Mouse (Mus musculus) c-Kit-positive CD71-positive TER-119-negative erythroid progenitor cells, embryonic 14.5 days (primary cell): ENCODE measurements around the gene Polr2j.
"Not testable (repeated sequence)": the region's sequence is repeated elsewhere in the genome, so short reads cannot be mapped to it uniquely, and the experiment has no call there.

Experiments
- DNase-seq: peaks from one replicate; pipeline ENCODE4 v3.0.0-alpha.2; 2013; ENCODE audit warnings: low read depth

Gene Polr2j

DNA sequence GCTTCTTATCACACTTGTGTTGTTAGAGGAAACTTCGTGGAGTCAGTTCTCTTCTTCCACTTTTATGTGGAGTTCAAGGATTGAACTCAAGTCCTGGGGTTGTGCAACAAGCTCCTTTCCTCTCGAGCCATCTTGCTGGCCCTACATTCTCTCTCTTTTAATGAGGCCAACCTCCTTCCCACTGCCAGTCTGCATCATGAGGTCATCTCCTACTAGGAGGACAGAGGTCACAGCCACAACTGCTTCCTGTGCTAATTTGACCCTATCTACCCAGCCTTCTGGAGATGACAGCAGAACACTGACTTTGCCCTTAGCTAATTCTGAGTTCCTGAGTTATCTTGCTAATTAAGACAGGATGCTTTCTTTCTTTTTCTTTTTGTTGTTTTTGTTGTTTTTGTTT is 7.9 kb upstream of the Polr2j start:
- no peak for DNase-seq

DNA sequence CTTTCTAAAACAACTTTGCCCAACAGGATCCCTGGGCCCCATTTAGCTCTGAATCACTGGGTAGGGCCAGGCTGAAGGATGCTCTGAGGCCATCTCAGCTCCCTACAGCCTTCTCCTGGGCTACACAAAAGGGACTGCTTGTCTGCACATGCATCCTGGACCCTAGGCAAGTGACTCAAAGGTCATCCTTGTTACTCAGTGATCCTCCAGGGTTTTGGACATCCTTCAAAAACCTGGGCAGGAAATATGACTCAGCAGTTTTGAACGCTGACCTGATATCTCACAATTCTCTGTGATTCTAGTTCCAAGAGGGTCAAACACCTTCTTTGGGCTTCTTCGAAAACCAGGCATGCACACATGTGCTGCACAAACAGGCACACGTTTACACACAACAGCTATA is 7.4 kb upstream of the Polr2j start:
- no peak for DNase-seq

DNA sequence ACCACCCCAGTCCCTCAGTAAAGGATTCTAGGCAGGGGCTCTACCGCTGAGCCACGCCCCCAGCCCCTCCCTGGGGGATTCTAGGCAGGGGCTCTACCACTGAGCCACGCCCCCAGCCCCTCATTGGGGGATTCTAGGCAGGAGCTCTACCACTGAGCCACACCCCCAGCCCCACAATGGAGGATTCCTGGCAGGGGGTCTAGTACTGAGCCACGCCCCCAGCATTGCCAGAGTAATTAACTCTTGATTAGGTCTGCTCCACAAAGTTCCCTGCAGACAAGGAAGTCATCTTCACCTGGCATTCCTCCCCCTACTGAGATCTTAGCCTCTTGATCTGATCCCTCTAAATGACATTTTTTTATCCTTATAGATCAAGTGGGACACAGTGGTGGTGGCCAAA is 2.9 kb upstream of the Polr2j start:
- DNase-seq, result not testable (repeated sequence)

DNA sequence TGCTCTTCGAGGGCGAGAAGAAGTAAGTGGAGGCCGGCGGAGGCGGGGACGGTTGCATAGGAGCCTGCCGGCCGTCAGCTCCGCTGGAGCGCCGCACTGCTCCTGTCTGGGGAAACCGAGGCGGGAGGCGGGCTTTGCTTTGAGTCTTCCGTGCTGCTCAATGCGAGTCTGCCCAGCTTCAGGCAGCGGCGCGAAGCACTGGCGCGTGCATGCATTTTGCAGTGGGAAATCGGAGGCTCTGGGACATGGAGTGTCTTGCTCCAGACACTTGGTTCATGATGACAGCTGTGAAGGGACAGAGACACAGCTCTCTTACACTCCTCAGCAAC is 317 bp downstream of the Polr2j start:
- no peak for DNase-seq

DNA sequence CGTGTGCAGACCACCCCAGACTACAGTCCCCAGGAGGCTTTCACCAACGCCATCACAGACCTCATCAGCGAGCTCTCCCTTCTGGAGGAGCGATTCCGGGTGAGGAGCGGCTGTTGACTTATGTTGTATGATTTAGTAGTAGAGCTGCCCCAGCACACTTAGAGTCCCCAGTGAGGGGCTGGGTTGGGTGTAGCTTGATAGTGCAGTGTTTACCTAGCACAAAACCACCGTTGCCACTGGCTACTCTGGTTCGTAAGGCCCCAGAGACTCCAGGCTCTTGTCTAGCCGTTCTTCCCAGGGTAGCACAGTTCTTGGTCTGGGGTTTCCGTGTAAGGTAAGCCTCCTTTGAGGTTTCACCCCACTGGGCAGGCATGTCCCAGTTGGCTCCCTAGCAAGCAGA is 5.7 kb downstream of the Polr2j start:
- no peak for DNase-seq

DNA sequence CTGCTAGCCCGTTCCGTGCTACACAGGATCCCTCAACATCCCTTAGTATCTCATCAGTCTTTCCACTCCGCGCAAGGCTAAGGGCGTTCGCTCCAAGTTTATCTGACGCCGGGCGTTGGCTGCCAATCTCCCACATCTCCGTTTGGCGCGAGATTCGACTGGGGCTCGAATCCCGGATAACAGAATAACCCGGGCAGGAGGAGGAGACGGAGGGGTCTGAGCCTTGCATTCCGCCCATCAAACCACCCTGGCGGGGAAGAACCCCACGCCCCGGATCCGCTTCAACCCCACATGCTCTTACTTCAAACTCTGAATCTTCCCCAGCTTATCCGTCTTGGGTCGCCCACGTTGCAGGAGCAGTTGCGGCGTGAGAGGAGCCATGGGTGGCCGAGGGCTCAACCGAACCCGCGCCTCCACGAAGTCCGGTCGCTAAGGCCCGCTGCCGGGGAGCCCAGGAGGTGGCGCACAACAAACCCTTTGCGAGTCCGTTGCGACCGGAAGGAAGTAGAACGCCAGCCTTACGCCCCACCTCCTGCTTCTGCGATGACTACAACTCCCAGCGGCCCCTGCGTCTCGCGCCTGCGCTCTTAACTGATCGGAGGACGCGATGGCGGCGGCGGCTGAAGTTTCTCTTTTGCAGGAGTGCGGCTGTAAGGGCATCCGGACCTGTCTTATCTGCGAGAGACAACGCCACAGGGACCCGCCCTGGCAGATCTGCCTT is 19.3 kb downstream of the Polr2j start, which contains the start of the genes Lrwd1 and Alkbh4:
Gene Lrwd1 (minus strand): TSS at position 504 of the 721 bp plus-strand sequence.
Gene Alkbh4 (plus strand): TSS at position 576 of the 721 bp plus-strand sequence.
- DNase-seq, result peak; percentile 95

DNA sequence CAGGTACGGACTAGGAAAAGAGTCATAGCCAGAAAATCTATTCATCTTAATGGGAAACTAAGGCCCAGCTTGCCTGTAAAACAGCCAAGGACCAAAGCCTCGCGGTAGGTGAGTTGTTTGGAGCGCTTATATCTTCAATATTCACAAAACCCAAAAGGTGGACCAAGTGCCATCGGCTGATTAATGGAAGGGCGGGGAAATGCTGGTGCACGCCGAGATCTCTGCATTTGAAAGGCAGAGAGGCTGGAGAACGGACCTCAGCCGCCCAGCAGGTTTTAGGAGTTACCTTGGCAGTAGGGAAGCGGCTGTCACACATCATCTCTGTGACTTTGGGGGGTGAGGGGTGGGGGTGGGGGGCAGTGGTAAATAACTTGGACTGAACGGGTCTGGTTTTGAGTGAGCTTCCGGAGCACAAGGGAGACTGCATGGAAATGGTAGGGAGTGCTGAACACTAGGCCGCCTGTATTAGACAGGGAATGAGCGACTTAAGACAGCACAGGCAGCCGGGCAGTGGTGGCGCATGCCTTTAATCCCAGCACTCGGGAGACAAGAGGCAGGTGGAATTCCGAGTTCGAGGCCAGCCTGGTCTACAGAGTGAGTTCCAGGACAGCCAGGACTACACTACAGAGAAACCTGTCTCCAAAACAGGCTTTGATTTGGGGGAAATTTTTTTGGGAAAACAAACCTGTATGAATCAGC is 20.0 kb downstream of the Polr2j start:
- no peak for DNase-seq

DNA sequence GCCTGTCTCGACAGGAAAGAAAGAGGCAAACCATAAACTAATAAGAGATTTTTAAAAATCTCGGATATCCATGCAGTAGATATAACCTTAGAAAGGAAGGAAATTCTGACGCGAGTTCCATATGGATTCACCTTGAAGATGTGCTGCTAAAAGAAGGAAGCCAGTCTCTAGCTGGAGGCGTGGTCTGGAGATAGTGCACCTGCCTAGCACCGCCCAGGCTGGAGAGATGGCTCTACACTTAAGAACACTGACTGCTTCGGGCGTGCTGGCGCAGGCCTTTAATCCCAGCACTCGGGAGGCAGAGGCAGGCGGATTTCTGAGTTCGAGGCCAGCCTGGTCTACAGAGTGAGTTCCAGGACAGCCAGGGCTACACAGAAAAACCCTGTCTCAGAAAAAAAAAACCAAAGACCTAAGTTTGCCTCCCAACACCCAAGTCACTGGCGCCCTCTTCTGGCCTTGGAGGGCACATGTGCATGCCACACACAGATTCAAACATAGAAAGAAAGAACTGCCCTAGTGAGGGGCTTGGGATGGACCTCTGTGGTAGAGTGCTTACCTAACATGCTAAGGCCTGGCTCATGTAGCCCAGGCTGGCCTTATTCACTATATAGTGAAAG is 21.3 kb downstream of the Polr2j start:
- peak; percentile 73 for DNase-seq

DNA sequence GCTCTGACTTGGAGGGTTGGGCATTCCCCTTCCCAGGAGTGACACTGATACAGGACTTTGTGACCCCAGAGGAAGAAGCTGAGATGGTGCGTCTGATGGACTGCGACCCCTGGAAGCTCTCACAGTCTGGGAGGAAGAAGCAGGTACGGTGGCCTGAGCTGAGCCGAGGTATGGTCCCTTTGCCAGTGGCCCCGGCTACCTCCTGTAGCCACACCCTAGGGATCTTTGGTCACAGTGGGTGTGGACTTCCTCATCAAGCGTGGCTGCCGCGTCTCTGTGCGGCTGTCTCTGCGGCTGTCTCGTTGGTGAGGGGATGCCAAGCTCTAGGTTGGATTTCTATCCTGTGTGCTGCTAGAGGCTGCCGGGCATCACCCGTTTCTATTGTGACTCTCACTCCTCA is 23.0 kb downstream of the Polr2j start:
- DNase-seq, result no peak

DNA sequence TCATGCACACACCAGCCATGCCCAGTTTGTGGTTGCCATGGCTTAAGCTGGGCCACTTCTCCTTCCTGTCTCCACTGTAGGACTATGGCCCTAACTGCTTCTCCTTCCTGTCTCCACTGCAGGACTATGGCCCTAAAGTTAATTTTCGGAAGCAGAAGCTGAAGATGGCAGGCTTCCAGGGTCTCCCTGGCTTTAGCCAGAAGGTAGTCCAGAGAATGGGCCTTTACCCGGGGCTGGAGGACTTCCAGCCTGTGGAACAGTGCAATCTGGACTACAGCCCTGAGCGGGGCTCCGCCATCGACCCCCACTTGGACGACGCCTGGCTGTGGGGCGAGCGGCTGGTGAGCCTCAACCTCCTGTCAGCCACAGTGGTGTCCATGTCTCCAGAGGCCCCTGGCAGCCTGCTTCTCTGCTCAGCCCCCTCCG is 23.6 kb downstream of the Polr2j start:
- DNase-seq, result no peak

DNA sequence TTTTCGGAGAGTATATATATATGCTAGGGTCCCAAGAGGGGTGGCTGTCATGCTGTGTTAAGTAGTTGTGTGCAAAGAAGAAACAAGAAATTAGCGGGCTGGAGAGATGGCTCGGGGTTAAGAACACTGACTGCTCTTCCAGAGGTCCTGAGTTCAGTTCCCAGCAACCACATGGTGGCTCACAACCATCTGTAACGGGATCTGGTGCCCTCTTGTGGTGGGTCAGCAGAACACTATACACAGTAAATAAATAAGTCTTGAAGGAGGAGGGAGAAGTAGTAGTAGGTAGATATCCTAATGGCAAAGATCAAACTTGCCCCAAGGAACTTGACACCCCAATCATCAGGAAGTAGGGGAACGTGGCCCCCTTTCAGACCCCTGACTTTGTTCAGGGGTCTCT is 26.3 kb downstream of the Polr2j start:
- DNase-seq, result no peak

DNA sequence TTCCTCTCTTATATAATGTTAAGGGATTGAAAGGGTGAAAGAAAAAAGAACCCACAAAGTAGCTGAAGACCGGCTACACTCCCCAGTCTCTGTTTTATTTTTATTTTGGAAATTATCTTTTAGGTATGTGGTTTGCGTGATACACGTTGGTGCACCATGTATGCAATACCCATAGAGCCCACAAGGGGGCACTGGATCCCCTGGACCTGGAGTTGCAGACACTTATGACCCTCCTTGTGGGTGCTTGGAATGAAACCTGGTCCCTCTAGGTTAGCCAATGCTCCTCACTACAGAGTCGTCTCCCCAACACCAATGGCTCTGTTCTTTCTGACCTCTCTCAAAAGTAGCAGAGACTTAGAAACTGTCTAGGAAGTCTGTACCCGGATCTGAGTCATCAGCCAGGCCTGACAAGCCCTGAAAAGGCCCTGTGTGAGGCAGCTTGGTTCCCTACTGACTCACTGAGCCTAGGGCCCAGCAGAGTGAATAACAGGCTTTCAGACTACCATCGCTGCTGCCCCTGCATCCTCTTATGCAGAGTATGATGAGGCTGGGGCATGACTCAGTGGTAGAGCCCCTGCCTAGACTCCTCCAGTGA is 26.8 kb downstream of the Polr2j start:
- DNase-seq, result no peak

DNA sequence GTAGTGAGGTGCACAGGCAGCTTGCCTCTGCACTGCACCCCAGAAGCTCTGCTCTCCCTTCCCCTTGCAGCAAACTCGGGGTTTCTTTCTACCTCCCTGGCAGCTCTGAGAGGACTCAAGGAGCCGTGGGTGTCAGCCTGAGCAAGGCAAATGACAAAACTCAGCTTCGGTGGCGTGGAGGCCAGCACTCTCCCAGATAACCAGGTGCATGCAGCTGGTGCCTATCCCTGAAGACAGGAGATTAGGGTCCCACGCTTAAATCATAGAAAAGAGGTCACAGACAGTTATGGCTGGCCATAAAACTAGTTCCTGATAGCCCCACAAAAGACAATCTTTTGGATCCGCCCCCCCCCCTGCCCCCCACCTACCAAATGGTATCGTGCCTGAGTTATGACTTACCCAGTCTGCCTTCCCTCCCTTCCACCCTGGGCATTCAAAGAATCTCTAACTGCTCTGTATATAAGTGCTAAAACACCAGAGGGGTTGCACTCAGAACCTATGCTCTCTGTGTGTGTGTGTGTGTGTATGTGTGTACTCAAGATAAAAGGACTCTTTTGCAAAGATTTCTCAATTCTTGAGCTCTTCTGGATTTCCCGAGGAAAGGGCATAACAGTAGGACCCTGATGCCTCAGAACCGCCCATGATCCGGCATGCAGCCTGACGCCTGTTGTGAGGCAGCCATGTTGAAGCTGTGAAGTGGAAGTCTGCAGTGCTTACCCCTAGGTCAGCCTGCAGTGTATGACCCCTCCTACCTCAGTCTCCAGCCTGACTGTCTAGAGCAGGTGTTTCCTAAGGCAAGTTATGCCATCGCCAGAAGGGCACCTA is 28.4 kb downstream of the Polr2j start:
- DNase-seq, result no peak

DNA sequence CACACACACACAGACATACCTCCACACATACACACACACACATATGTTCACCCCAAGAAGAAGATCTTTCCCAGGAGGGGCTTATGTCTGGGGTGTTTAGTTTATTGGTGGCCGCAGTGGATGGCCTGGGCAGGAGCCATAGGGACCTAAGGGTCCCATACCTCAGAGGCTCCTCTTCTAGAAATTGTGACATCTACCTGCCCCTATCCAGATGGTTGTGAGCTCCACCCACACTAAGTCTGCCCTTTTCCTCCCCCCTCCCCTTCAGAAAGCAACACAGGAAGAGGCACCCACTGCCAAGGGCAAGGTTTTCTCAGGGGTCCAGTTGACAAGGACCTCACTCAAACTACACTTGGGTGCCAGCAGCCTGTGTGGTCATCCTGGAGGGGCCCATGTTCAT is 30.5 kb downstream of the Polr2j start:
- no peak for DNase-seq

DNA sequence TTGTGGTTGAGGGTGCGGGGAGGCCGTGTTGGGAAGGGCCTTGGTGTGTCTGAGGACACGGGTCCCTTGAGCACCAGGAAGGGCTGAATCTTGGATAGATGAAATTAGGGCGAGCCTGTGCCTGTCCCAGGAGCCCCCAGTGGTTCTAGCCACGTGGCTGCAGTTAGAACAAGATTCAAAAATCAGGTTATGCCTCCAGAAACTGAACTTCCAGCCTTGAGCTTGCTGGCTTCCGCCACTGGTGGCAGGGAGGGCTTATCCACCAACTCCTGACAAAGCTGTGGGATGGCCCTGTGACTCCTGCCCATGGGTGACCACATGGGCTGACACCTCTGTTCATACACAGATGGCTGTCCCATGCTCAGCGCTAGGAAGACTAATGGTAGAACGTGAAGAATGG is 31.3 kb downstream of the Polr2j start:
- no peak for DNase-seq

DNA sequence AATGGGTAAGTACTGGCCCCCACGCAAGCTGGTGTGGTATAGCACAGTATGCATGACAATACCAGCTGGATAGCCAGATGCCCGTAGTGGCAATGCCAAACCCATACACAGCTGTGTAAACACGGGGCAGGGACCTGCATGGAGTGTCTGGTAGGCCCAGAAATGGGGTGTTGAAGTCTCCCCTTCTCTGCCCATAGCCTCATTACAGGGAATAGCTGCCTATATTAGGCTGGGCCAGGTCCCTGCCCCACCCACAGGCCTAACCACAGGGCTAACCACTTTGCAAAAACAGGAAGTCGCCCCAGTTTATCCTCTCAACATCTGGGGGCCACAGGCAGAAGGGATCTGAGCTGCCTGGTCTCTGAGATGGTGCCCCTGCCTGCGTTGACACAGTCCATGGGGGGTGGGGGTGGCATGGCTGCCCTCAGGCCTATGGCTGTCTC is 32.7 kb downstream of the Polr2j start:
- DNase-seq, result not testable (repeated sequence)

DNA sequence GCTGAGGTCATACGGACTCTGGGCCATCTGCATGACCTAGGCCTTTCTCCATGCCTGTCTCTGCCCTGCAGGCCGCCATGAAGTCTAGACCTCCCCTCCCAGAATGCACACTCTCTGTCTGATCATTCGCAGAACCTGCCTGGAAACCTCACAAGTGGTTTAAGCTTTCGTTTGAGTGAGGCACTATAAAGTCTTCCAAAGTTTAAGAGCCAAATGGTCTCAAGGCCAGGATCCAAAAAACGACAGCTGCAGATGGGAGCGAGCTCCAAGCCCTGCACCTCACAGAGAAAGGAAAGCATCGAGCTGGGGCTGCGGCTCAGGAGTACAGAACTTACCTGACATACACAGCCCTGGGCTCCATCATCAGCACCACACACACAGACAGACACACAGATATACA is 35.9 kb downstream of the Polr2j start:
- no peak for DNase-seq

DNA sequence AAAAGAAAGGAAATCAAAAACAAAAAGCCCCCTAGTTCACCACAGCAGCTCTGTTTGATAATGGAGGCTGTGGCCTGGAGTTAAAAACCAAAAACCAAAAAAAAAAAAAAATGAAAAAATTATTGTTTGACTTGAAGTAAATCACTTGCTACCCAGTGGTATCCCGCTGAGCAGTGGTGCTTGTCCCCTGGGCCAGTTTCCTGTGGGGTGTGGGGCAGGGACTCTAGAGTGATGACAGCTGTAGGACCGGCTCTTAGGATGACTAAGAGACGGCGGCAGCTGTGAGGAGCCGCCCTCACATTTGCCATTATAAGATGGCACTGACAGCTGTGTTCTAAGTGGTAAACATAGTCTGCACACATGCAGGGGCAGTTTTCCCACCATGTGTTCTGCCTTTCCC is 39.0 kb downstream of the Polr2j start:
- no peak for DNase-seq

DNA sequence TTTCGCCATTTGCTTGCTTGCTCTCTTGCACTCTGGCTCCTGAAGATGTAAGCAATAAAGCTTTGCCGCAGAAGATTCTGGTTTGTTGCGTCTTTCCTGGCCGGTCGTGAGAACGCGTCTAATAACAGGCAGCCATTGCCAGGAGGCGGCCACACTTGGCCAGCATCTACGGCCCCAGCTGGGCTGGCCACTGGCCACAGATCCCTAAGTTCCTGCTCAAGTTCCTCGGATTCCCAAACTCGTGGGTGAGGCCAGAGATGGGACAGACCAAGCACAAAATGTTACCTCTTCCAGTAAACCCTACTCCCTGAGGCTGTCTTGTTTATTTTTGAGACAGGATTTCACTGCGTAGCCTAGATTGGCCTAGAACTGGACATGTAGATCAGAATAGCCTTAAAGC is 43.7 kb downstream of the Polr2j start:
- not testable (repeated sequence) for DNase-seq

DNA sequence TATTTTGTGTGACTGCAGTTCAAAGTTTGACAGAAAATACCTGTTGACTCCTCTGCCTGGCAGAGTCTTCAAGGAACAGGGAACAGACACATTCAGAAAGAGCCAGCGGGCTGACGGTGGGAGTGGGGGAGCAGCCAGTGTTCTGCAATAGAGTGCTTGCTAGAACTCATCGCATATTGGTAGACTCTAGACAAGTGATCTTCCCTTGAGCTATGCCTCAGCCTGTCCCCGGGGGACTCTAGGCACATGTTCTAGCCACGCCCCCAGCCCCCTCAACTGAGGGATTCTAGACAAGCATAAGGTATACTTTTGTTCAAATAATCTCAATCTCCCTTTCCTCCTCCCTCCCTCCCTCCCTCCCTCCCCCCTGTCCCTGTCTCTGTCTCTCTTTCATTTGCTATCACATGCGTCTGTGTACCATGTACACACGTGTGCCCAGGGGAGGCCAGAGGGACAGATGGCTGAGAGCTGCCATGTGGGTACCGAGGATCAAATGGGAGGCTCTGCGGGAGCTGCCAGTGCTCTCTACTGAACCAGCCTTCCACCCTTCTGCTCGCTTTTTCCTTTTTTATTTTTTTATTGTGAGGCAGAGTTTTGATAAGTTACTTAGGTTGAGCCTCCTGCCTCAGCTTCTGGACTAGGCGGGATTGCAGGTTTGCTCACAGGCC is 47.5 kb downstream of the Polr2j start:
- DNase-seq, result no peak

DNA sequence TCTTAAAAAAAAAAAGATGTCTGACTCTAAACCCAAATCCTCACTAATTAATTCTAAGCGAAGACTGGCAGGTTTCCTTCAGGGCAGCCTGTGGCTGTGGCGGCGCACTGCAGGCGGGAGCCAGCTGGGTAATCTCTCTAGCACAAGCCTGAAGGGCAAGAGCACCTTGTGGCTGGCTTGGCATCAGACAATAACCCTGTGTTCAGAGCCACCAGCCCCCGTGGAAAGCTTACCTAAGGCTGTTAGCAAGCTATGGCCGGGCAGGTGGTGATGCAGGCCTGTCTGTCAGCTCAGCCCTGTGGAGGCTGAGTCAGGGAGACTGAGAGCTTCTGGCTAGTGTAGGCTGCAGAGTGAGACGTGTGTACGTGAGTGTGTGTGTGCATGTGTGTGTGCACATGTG is 48.8 kb downstream of the Polr2j start:
- DNase-seq, result no peak
